Mouse (Mus musculus): ENCODE data around the gene Zfp57.

Gene Zfp57

DNA sequence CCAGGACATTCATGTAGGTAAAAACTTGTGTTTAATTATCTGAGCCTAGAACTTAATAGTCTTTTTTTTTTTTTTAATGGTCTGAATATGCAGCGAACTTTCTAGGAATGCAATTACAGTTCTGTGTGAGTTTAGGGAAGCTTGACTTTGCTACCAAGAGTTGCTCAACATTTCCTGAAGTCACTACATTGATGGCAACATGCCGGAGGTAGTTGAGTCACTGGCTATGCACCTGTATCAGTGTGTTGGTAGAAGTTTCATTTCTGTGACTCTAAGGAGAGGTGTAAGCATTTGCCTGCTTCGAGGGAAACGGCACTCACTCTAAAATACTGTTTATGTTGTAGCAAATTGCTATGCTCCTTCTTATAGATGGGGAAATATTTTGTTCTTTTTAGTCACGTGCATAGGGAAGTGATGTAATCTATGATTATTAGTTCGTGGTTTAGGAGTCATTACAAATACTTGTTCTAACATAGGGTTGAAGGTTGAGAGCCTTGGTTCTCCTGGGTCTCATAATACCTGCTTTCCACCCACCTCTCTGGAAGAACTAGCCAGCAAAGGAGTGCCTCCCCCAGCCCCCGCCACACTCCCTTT lies 43.8 kb downstream of the Zfp57 start:
- in situ Hi-C loops (cut with MboI, MseI), result loop anchor here in 1 of 2 experiments (5.0 kb wide), 1 partner anchor 77 kb away; no protein-coding TSS in a partner anchor

DNA sequence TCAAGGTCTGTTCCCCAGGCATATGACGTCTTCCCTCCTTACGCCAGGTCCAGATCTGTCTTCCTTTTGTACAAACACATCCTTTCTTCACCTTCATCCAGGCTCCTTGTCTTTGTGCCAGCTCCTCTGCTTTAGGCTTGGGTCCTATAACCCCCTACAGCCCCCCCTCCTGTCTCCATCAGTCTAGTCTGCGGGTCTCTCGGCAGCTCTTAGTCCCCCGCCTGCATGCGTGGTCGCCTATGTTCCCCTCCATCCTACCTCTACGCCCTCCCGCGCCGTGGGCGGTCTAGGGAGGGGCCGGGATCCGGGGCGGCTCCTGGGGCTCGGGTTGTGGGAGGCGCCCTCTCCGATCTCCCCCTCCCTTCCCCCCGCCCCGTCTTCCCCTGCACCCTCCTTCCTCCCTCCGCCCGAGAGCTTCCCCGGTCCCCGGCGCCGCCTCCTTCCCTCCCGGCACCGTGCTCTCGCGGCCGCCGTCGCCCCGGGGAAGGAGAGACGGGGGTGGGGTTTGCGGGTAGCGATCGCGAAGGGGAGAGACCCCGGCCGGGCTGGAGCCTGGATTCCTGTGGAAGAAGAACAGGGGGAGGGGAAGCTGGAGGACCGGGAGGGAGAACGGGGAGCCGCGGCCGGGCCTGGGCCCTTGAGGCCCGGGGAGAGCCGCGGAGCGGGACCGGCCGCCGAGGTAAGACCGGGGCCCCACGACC lies 44.8 kb downstream of the Zfp57 start, which contains the start of gene Gabbr1:
Gabbr1 (plus strand) TSS at position 356 of the 701 bp plus-strand sequence.
- in situ Hi-C loops (cut with MboI, MseI), result loop anchor here in 1 of 2 experiments (5.0 kb wide), 1 partner anchor 78 kb away; no protein-coding TSS in a partner anchor

DNA sequence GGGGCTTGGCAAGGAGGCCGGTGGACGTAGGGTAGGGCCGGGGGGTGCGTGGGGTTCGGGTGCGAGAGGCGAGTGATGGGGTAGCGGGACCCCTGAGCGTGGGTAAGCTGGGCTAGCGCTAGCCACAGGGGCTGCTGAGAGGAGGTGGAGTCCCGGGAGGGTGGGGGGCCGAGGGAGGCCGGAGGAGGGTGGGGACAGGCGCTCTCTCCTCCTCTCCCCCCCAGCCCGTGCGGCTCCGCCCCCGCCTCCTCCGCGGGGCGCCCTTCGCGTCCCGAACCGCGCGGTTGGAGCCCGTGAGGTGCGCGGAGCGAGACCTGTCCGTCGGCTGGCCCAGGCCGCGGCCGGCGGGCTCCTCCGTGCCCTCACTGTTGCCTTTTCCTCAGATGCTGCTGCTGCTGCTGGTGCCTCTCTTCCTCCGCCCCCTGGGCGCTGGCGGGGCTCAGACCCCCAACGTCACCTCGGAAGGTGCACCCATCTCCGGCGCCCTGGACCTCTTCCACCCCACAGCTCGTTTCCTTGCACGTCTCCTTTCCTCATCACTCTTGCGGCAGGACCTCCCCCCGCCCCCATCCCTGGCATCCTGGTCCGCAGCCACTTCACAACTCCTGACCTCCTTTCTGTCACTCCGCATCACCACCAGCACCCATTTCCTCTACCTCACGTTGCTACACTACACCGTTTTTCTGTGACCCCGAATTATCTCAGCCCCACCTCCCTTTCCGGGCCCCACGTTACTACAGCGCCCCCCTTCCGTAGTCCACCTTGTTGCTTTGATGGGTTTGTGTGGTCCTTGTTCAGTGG lies 45.5 kb downstream of the Zfp57 start:
- in situ Hi-C loops (cut with MboI, MseI), result loop anchor here in 1 of 2 experiments (5.0 kb wide), 1 partner anchor 79 kb away; no protein-coding TSS in a partner anchor

DNA sequence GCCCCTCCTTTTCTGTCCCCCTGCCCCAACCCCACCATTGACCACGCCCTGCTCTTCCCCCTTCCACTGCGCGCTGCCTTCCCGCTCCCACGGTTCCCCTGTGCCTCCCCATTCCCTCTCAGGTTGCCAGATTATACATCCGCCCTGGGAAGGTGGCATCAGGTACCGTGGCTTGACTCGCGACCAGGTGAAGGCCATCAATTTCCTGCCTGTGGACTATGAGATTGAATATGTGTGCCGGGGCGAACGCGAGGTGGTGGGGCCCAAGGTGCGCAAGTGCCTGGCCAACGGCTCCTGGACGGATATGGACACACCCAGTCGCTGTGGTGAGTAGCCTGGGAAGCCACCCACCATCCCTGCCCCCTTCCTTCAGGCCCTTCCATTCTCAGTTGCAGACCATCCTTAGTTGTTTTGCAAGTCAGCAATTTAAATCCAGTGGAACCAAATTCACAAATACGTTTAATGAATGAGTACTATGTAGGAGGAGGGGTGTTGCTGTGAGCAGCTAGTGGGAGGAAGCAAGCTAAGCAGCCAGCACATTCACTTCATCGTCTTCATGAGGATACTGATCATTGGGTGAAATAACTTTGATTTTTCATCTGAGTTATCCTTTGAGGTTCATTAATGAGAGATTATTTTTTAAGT lies 46.5 kb downstream of the Zfp57 start:
- in situ Hi-C loops (cut with MboI, MseI), result loop anchor here in 1 of 2 experiments (5.0 kb wide), 1 partner anchor 80 kb away; no protein-coding TSS in a partner anchor

DNA sequence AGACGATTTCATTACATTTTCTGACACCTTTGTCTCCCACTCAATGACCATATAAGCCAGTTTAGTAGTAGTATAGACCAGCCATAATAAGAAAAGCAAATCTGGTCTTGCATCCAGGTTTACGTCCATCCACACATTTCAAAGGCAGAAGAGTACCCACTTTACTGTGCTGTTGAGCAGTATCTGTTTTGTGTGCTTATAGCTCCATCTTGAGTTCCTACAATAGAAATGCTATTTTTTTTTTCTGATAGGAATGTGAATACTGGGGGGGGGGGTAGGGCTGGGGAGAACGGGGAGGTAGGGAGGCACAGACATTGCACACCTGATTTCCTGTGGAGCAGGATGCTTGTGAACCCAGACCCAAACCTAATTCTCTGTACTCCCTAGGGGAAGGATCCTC lies 47.0 kb downstream of the Zfp57 start:
- in situ Hi-C loops (cut with MboI, MseI), result loop anchor here in 1 of 2 experiments (5.0 kb wide), 1 partner anchor 81 kb away; no protein-coding TSS in a partner anchor

DNA sequence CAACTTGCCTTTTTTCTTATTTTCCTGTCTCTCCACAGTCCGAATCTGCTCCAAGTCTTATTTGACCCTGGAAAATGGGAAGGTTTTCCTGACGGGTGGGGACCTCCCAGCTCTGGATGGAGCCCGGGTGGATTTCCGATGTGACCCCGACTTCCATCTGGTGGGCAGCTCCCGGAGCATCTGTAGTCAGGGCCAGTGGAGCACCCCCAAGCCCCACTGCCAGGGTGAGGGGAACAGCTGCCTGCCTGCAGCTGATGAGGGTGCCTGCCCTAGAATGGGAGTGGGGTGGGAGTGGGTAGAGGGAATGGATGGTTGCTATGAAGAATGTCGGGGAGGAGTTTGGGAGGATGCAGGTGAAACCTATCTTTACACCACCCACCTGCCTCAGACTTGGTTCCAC lies 47.4 kb downstream of the Zfp57 start:
- in situ Hi-C loops (cut with MboI, MseI), result loop anchor here in 1 of 2 experiments (5.0 kb wide), 1 partner anchor 81 kb away; no protein-coding TSS in a partner anchor

DNA sequence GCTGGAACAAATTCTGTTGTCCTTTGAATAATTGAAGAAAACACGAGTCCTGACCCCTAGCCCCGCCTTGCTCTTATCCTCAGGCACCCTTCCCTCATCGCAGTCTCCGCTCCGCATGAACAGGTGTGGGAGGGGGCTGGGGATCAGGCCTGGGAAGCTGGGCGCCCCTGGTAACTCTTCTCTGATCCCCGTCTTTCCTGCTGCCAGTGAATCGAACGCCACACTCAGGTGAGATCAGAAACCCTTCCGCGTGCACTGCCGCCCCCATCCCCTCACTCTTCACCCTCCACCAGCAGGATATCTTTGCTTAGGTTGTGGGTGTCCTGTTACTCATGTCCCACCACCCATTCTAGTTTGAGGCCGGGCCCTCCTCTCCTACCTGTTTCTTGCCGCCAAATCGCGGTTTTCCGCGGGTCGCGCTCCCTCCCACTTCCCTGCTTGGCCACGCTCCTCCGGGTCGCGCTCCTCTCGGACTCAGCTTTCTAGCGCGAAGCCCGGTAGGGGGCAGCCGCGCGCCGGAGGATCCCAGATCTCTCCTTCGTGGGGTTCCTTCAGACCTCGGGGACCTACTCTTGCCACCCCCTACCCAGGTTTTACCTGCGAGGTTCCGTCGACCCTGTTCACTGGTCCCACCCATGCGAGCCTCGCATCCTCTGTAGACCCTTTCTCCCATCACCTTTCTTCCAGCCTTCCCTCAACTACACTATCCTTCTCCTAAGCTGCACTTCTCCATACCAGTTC lies 48.8 kb downstream of the Zfp57 start:
- in situ Hi-C loops (cut with MboI, MseI), result loop anchor here in 1 of 2 experiments (5.0 kb wide), 2 partner anchors 82 to 212 kb away; partner anchors contain the start of gene Trim26

DNA sequence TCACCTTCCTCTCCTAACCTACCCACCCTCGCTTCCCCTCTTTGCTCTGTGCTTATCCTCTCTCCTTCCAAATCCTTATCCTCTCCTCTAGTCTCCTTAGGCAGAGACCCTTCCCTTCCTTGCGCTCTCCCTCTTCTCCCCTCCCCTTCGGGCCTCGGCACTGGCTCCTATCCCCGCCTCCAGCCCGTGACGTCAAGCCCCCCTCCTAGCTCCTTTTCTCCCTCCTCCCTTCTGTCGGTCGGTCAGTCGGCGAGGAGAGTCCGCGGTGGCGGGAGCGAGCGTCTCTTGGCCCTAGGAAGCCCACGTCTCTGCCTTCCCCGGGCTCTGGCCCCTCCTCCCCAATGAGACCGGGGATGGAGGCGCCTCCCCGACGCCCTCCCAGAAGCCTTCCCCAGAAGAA lies 49.4 kb downstream of the Zfp57 start:
- in situ Hi-C loops (cut with MboI, MseI), result loop anchor here in 1 of 2 experiments (5.0 kb wide), 1 partner anchor 213 kb away; the partner anchor contains the start of gene Trim26

DNA sequence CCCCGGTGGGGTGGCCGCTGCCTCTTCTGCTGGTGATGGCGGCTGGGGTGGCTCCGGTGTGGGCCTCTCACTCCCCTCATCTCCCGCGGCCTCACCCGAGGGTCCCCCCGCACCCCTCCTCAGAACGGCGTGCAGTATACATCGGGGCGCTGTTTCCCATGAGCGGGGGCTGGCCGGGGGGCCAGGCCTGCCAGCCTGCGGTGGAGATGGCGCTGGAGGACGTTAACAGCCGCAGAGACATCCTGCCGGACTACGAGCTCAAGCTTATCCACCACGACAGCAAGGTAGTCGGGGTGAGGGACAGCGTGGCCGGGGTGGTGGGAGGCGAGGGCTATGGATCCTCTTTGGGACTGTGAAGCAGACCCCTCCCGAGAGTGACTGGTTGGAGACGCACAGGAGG lies 49.9 kb downstream of the Zfp57 start:
- in situ Hi-C loops (cut with MboI, MseI), result loop anchor here in 1 of 2 experiments (5.0 kb wide), 1 partner anchor 214 kb away; the partner anchor contains the start of gene Trim26

DNA sequence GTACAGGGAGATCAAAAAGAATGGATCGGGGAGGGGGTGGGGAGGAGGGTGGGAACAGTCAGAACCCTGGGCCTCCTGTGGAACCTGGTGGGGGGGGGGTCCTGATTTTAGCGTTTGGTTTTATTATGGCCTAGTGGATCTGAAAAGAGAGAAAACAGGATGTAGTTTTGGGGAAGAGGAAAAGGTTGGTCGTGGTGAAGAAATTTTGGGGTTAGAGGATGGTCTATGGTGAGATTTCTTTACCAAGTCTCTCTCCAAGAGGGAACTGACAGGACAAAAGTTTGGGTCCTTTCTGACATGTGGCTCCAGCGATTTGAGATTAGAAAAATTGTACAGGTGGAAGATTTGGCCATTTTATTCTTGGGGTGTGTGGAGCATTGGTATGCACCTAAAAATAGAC lies 50.8 kb downstream of the Zfp57 start:
- in situ Hi-C loops (cut with MboI, MseI), result loop anchor here in 1 of 2 experiments (5.0 kb wide), 1 partner anchor 214 kb away; the partner anchor contains the start of gene Trim26

DNA sequence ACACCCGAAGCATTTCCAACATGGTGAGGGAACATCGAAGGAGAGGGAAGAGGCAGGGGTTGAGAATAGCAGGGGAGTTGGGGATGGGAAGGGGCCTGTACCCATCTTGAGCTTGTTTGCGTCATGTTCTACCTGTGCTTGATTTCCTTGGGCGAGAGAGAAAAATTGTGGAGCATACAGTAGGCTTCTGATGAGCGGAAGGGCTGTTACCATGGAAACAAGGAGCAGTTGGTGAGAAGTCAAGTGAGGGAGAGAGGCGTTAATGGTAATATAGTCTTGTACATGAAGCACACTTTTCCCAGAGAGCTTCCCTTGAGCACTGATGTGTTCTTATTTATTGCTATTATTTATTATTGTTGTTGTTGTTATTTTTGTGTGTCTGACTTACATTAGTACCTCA lies 56.0 kb downstream of the Zfp57 start:
- in situ Hi-C loops (cut with MboI, MseI), result no loop called here

Data from T-helper 17 cell (primary cell).